Comparison of ENCODE assay signal across 8 mouse cellular contexts in the genomic region with DNA sequence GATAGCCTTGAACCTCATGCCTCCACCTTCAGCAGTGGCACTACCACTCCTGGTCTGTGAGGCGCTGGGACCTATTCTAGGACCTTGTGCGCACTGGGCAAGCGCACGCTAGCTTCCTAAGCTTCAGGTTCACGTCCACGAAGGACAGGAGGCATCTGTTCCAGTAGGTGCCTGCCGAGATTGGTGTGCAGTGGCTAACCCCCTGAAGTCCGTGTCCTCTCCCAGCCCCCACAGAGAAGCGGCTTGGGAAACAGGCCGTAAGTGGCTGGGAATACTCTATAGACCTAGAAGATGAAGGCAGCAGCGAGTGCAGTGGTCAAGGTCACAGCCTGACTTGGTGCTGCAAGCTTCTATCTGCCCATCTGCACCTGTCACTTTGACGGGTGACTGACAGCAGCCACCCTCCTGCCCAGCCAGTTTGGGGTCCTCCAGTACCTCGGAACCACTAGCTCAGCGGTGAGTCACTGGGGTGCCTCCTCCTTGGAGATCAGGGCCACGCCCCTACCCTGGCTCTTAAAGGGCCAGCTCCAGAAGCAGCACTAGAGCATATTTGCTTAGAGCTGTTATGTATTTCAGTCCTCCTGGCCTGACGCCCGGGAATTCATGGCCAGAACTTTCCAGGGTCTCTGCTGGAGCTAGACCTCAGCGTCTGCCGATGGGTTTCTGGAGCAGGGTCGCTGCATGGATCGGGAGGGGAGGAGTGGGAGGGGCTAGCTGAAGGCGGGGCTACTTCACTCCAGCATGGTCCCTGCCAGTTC. TPM values are rescaled to one million over a fixed set of nuclear protein-coding genes. Genes with fewer than 3 reads are reported as not detected.
DNase-seq lines count a peak whose midpoint lies in the region; ATAC-seq and TF ChIP-seq lines count a peak whose summit lies in the region.

No protein-coding gene starts in this region.

- H3K4me3 ChIP-seq in E14TG2a.4 (replicated peaks; ENCODE audit: low read length), result peak overlapping the region; percentile 83
- H3K4me3 ChIP-seq in forebrain, embryonic 13.5 days, result peak overlapping the region; percentile 39
- peak overlapping the region; percentile 66 for H3K4me3 ChIP-seq in liver, embryonic 16.5 days (ENCODE audit: low read depth, low read length)
- H3K4me3 ChIP-seq in neural tube, embryonic 12.5 days, result peak overlapping the region; percentile 41
- H3K4me3 ChIP-seq in testis, adult 2 months (ENCODE audit: control insufficient read depth, low read depth, low read length), result peak overlapping the region; percentile 73

- ATAC-seq in forebrain, embryonic 13.5 days, result peak; percentile 72
- ATAC-seq in liver, embryonic 16.5 days (ENCODE audit: low read depth), result peak; percentile 41; the same call in 1 of the 2 replicates
- ATAC-seq in neural tube, embryonic 12.5 days (ENCODE audit: low FRiP score, low read depth), result 0 out of 2 replicates have a peak, but pooled peaks have one; percentile 31

- peak overlapping the region; percentile 82 for H3K4me2 ChIP-seq in forebrain, embryonic 13.5 days
- peak overlapping the region; percentile 75 for H3K4me2 ChIP-seq in liver, embryonic 16.5 days (ENCODE audit: low read depth, low read length)
- peak overlapping the region; percentile 75 for H3K4me2 ChIP-seq in neural tube, embryonic 12.5 days (replicated peaks)

- TF ChIP-seq CTCF in E14TG2a.4 (conservative IDR thresholded peaks at IDR 0.05; ENCODE audit: low read length), result no peak
- TF ChIP-seq CTCF in testis, adult 2 months (IDR thresholded peaks at IDR 0.05; ENCODE audit: control insufficient read depth, insufficient read depth, insufficient replicate concordance, low read depth, low read length), result no peak

- no peaks in the 10 kb centered on the region for H3K36me3 ChIP-seq in E14TG2a.4 (ENCODE audit: insufficient read depth, low read length)
- H3K36me3 ChIP-seq in forebrain, embryonic 13.5 days (ENCODE audit: poor library complexity, severe bottlenecking), result no peaks in the 10 kb centered on the region
- no peaks in the 10 kb centered on the region for H3K36me3 ChIP-seq in liver, embryonic 16.5 days (ENCODE audit: control insufficient read depth, insufficient read depth)
- H3K36me3 ChIP-seq in neural tube, embryonic 12.5 days, result peaks cover 3% of the 10 kb centered on the region; the same call in 1 of the 2 replicates
- no peaks in the 10 kb centered on the region for H3K36me3 ChIP-seq in testis, adult 2 months (ENCODE audit: control insufficient read depth, insufficient read depth, low read length)

- whole genome bisulfite sequencing in forebrain, embryonic 13.5 days, result 13% methylated on average over 22 of the region's 22 CpGs
- WGBS in liver, embryonic 16.5 days (ENCODE audit: insufficient replicate concordance), result 16% methylated on average over 22 of the region's 22 CpGs
- 11% methylated on average over 22 of the region's 22 CpGs for WGBS in neural tube, embryonic 12.5 days

- intact Hi-C loops in heart, postnatal 10 days (cut with DNase I), result no loop called here

- H3K4me1 ChIP-seq in E14TG2a.4 (replicated peaks; ENCODE audit: low read depth, low read length), result peaks cover 75% of the 10 kb centered on the region
- peaks cover 78% of the 10 kb centered on the region for H3K4me1 ChIP-seq in forebrain, embryonic 13.5 days
- peaks cover 3% of the 10 kb centered on the region for H3K4me1 ChIP-seq in liver, embryonic 16.5 days (ENCODE audit: control insufficient read depth, low read depth, low read length)
- H3K4me1 ChIP-seq in neural tube, embryonic 12.5 days, result peaks cover 61% of the 10 kb centered on the region
- peaks cover 15% of the 10 kb centered on the region for H3K4me1 ChIP-seq in testis, adult 2 months (ENCODE audit: control insufficient read depth, insufficient read depth, low read length)

- H3K27me3 ChIP-seq in E14TG2a.4 (ENCODE audit: insufficient read depth, low read length), result peaks cover 37% of the 10 kb centered on the region
- no peaks in the 10 kb centered on the region for H3K27me3 ChIP-seq in forebrain, embryonic 13.5 days
- no peaks in the 10 kb centered on the region for H3K27me3 ChIP-seq in liver, embryonic 16.5 days (ENCODE audit: control insufficient read depth, insufficient read depth, low read depth, low read length)
- no peaks in the 10 kb centered on the region for H3K27me3 ChIP-seq in neural tube, embryonic 12.5 days (replicated peaks)
- H3K27me3 ChIP-seq in testis, adult 2 months (ENCODE audit: control insufficient read depth, insufficient read depth, low read length), result no peaks in the 10 kb centered on the region

- TF ChIP-seq POLR2A in testis, adult 2 months (IDR thresholded peaks at IDR 0.05; ENCODE audit: control insufficient read depth, low read depth, low read length), result no peak

- peak; percentile 60 for DNase-seq in c-Kit-positive CD71-negative TER-119-negative erythroid progenitor cells, embryonic 14.5 days (ENCODE audit: low read depth)
- peak; percentile 88 to 89 for DNase-seq in heart, postnatal 10 days
- DNase-seq in kidney, postnatal 36 days, result peak; percentile 82 to 87

- H3K27ac ChIP-seq in forebrain, embryonic 13.5 days, result no peak overlapping the region
- no peak overlapping the region for H3K27ac ChIP-seq in liver, embryonic 16.5 days (ENCODE audit: low read length)
- no peak overlapping the region for H3K27ac ChIP-seq in neural tube, embryonic 12.5 days
- H3K27ac ChIP-seq in testis, adult 2 months (ENCODE audit: control insufficient read depth, insufficient read depth, low read depth, low read length), result no peak overlapping the region

- H3K9me3 ChIP-seq in E14TG2a.4 (ENCODE audit: low read length), result no peaks in the 10 kb centered on the region
- H3K9me3 ChIP-seq in forebrain, embryonic 13.5 days (replicated peaks), result no peaks in the 10 kb centered on the region
- no peaks in the 10 kb centered on the region for H3K9me3 ChIP-seq in liver, embryonic 16.5 days (replicated peaks; ENCODE audit: control insufficient read depth, low read length)
- no peaks in the 10 kb centered on the region for H3K9me3 ChIP-seq in neural tube, embryonic 12.5 days

- H3K9ac ChIP-seq in forebrain, embryonic 13.5 days, result peak overlapping the region; percentile 57
- H3K9ac ChIP-seq in liver, embryonic 16.5 days (ENCODE audit: low read depth, low read length), result peak overlapping the region; percentile 37
- peak overlapping the region; percentile 38; the same call in 1 of the 2 replicates for H3K9ac ChIP-seq in neural tube, embryonic 12.5 days

RNA-seq across cellular contexts. Expression of a gene that starts 13.2 kb away (rescaled TPM):
- 72.7 and 77.6 TPM in 2 replicates for polyA plus RNA-seq in forebrain, embryonic 13.5 days (2015; fragmentation: Nextera tagmentation; extraction: Ambion mirVana)
- 10 to 100 TPM; 10.8 to 17.1 TPM for total RNA-seq in heart, postnatal 10 days (2021)
- 0.78 and 1.1 TPM in 2 replicates for polyA plus RNA-seq in liver, embryonic 16.5 days (2015; fragmentation: Nextera tagmentation; extraction: Ambion mirVana)
- polyA plus RNA-seq in neural tube, embryonic 12.5 days (2016; fragmentation: Nextera tagmentation; extraction: Ambion mirVana), result 106 and 108 TPM in 2 replicates
- polyA plus RNA-seq in testis, adult 2 months (2012; rRNA removed), result 5.7 and 7.7 TPM in 2 replicates

RNA-seq across cellular contexts. Expression of a gene that starts 55.4 kb away (rescaled TPM):
- polyA plus RNA-seq in forebrain, embryonic 13.5 days (2015; fragmentation: Nextera tagmentation; extraction: Ambion mirVana), result 0.06 and 0.16 TPM in 2 replicates
- 10 to 100 TPM; 23.4 to 24.3 TPM for total RNA-seq in heart, postnatal 10 days (2021)
- polyA plus RNA-seq in liver, embryonic 16.5 days (2015; fragmentation: Nextera tagmentation; extraction: Ambion mirVana), result 0.96 and 1.2 TPM in 2 replicates
- polyA plus RNA-seq in neural tube, embryonic 12.5 days (2016; fragmentation: Nextera tagmentation; extraction: Ambion mirVana), result 0.15 TPM in 2 replicates
- polyA plus RNA-seq in testis, adult 2 months (2012; rRNA removed), result 4.1 and 5.3 TPM in 2 replicates
